Mouse (Mus musculus): ENCODE data around the gene Cd33. TPM values are rescaled to one million over a fixed set of nuclear protein-coding genes. Genes with fewer than 3 reads are reported as not detected.

The Cd33 gene
- total RNA-seq (2021) = 1 to 10 TPM; 4.2 TPM

GRCm38 (mm10) chr7:43544225-43544977, at the start of gene Cd33:
Gene Cd33, minus strand, starts transcription at chr7:43544428.
- no peak for DNase-seq

DNA sequence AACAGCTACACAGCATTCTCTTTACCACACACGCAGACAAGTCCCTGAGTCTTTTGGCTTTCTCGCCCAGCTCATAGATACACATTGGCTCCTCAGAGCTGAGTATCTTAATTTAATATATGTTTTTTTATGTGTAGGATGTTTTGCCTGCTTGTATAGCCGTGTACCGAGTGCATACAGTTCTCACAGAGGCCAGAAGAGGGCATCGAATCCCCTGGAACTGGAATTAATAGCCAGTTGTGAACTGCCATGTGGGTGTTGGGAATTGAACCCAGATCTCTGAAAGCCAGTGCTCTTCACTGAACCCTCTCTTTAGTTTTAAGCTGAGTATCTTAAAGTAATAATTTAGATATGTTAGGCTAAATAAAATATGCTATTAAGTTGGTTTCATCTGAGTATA, 40.6 kb upstream of the Cd33 start:
- no peak for DNase-seq

DNA sequence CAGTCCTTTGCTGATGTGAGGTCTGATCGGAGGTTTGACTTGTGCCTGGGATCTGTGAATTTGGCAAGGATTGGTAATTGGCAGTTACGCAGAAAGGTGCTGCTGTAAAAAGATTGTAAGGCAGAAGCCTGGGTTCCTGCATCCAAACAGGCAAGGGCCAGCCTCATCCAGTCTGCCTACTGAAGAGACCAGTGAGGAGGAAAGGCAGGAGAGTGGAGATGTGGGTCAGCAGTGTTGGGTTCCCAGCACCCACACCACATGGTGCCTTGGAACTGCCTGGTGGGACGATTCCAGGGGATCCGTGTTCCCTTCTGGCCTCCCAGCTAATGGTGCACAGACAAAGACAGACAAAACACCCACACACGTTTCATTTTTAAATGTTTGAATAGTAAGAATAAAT, 36.3 kb upstream of the Cd33 start:
- peak; percentile 46 to 53 for DNase-seq

- peak; percentile 87 to 89 for DNase-seq
Measured at GRCm38 (mm10) chr7:43579440-43580171, 35.4 kb upstream of the Cd33 start, which contains the start of gene Zfp719. Gene Zfp719, plus strand, starts transcription at chr7:43579610.

- DNase-seq = no peak
Measured at GRCm38 (mm10) chr7:43571216-43571615, 27.0 kb upstream of the Cd33 start.

GRCm38 (mm10) chr7:43563300-43563699, 19.1 kb upstream of the Cd33 start:
- DNase-seq = no peak

- DNase-seq = no peak
Measured at GRCm38 (mm10) chr7:43562651-43563070, 18.4 kb upstream of the Cd33 start.

DNA sequence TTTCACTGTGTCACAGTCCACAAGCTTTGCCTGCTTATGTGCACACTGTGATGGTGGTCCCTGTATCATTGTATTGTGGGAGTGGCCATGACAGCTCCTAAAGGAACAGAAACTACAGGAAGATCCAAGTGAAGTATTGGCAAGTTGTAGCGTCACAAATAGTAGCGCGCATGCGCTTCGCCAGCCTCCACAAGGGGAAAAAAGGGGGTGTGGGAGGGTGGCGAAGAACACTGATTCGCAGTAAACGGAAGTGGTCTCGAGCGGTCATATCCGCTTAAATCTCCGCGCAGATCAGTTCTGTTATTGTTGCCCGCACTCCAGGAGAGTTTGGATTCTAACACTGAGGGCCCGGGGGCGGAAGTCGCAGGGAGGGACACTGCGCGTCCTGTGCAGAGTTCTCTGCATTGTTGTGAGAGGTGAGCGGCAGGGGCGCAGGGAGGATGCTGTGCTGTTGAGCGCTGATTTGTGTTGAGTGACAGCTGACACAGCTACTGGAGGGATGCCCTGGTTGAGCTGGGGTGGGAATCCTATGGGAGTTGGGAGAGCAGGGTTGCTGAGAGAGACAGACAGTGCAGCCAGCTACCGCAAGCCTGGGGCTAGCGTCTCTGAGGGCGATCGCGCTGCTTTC, 17.9 kb upstream of the Cd33 start, which contains the start of gene Zfp658:
TSS of gene Zfp658 (plus strand) at position 251 of the 628 bp plus-strand sequence.
- DNase-seq = peak; percentile 84 to 87

DNA sequence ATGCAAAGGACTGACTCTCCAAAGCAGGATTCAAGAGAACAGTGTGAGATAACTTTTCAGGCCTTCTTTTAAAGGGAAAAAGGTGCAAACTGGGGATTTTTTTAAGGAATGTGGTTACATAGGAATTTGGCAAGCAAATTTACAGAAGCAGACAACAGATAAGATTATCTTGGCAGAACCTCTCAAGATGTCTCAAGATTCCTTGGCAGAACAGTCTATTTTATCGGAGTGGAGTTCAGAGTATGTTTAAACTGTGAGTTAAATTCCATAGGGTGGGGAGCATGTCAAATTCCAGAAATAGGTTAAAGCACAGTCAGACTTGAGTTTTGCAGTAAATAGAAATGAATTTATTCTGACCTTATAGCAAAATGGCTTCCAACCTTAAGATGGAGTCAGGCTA, 12.7 kb upstream of the Cd33 start:
- no peak for DNase-seq

GRCm38 (mm10) chr7:43555351-43555750, 11.1 kb upstream of the Cd33 start:
- no peak for DNase-seq

GRCm38 (mm10) chr7:43554550-43554949, 10.3 kb upstream of the Cd33 start:
- DNase-seq = no peak

GRCm38 (mm10) chr7:43553153-43553552, 8.9 kb upstream of the Cd33 start:
- DNase-seq = no peak

DNA sequence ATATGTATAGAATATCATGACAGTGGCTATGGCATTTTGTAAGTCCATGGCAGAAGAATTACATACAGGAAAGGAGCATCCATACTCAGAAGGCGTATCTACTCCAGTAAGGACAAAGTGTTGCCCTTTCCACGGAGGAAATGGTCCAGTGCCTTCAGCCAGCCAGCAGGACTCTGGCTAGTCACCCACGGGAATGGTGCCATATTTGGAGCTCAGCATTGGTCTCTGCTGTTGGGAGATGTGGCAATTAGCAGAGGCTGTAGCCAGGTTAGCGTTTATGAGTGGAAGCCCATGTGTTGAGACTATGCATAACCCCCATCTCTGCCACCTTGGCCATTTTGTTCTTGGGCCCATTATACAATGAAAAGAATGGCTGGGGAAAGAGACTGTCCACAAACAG, 4.0 kb upstream of the Cd33 start:
- DNase-seq = no peak

- peak; percentile 15 to 40 for DNase-seq
Measured at GRCm38 (mm10) chr7:43547666-43548065, 3.4 kb upstream of the Cd33 start.

GRCm38 (mm10) chr7:43545656-43546545, 1.7 kb upstream of the Cd33 start:
- no peak for DNase-seq

GRCm38 (mm10) chr7:43538524-43538923, 5.7 kb downstream of the Cd33 start:
- no peak for DNase-seq

DNA sequence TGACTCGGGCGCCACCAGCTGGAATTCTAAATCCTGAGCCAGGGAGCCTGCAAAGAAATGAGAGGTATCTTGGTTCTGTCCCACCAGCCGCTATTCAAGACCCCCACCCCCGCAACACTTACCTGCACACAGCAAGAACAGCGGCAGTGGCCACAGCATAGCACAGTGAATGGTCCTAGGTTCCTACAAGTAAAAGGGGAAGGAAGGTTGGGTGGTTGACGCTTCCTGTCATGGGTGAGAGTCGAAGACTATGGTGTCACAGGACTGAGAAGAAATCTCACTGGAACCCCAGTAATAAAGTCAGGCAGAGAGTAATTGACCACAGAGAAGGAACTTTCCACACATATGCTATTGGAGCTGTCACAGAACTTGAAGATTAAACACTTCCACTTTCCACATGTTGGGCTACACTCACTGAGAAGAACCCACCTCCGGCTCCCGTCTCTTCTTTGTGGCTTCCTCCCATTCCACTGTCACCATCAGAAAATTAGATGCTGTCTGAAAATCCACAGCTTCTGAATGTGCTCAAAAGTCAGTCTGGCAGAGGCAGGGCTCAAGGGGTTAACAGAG, 11.2 kb downstream of the Cd33 start:
- DNase-seq = no peak

DNA sequence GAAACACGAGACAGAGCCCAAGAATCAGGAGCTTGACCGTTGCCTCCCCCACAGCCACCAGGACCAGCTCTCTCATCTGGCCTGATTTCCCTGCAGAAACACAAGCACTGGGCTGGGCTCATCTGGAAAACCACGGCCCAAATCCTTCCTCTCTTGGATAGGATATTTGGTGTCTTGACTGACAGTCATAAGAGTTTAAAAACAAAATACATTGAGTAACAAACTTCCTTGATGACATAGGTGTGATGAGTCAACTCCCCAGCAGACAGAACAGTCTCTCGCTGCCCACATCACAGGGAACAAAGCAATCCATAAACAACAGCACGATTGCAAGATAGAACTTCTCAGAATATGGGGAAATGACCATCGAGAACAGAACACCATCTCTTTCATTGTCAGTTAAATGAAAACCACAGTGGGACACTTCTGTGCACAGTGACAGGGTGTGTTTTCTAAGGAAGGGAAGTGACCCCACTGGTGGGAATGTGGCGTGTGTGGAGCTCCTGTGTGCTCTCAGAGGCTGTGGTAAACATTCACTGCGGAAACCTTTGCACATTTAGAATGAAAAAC, 13.9 kb downstream of the Cd33 start:
- no peak for DNase-seq

DNA sequence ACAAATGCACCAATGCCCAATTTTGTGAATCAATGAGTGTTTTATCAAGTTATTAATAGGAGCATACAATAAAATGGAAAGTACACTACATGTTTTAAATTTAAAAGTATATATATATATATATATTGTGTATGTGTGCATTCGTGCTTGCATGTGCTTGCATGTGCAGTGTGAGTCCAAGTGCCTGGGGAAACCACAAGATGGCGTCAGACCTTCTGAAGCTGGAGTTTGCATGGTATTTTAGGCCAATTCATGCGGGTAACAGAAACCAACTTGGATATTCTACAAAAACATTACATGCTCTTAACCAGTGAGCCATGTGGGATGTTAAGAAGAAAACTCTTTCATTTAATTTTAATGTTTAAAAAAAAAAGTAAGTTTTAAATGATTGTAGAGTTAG, 18.9 kb downstream of the Cd33 start:
- DNase-seq = no peak

- no peak for DNase-seq
Measured at GRCm38 (mm10) chr7:43522776-43523175, 21.5 kb downstream of the Cd33 start.

DNA sequence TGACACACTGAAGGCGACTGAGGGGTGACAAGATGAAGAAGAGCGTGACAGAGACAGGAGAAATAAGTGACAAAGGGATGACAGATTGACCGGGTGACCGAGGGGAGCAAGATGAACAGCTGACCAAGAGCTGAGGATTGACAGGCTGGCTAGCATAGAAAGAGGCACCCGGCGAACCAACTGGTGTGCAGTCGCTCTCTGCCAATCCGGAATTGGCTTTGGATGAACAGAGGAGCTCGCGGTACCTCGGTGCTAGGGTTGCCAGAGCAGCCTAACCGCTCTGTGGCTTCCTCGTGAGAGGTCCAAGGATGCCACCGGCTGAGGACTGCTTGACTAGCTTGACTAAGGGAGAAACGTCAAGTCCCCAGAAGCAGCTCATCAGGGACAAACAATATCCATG, 25.9 kb downstream of the Cd33 start:
- peak in 1 of 2 experiments; percentile 10 for DNase-seq

GRCm38 (mm10) chr7:43515076-43515475, 29.2 kb downstream of the Cd33 start:
- DNase-seq = no peak

Measured in layer of hippocampus, postnatal 36 days (tissue).